Mouse (Mus musculus) cerebellum, adult 2 months (tissue): ENCODE measurements around the gene Syne1. TPM values are rescaled to one million over a fixed set of nuclear protein-coding genes. Genes with fewer than 3 reads are reported as not detected.

Source experiments
- DNase-seq, 2 experiments: peaks; one replicate each; pipeline ENCODE4 v3.0.0; 2021
- H3K27ac ChIP-seq: fragments of 200-500 bp; 2 replicates; pipeline ENCODE4 v1.5.1; 2012; ENCODE audit warnings: low read length, control low read depth, inconsistent platforms; ENCODE audit not compliant: insufficient read depth
- H3K27me3 ChIP-seq: fragments of 200-500 bp; 2 replicates; pipeline ENCODE4 v1.6.1; 2012; ENCODE audit warnings: inconsistent platforms, mild to moderate bottlenecking, low read length, moderate library complexity; ENCODE audit not compliant: control insufficient read depth, insufficient read depth
- H3K4me1 ChIP-seq: fragments of 200-500 bp; 2 replicates; pipeline ENCODE4 v1.6.1; 2011; ENCODE audit warnings: low read length; ENCODE audit not compliant: control insufficient read depth, insufficient read depth
- H3K4me3 ChIP-seq: fragments of 200-500 bp; replicated peaks from 2 replicates; pipeline ENCODE3; 2011; ENCODE audit warnings: mild to moderate bottlenecking, low read depth, low read length, control low read depth; ENCODE audit not compliant: insufficient read depth
- CTCF ChIP-seq: fragments of 200-500 bp; IDR thresholded peaks from 2 replicates; pipeline ENCODE4 v1.5.1; 2011; ENCODE audit warnings: low read depth, mild to moderate bottlenecking, control low read depth, low read length, moderate library complexity, borderline replicate concordance; ENCODE audit not compliant: insufficient read depth
- POLR2A ChIP-seq: fragments of 200-500 bp; IDR thresholded peaks from 2 replicates; pipeline ENCODE4 v1.6.1; 2011; ENCODE audit warnings: low read length, control low read depth, borderline replicate concordance; ENCODE audit not compliant: insufficient read depth
- WGBS: fragments of 180-500 bp; shearing (Covaris S2); methylation state at CpG from one replicate; pipeline ENCODE4 v1.1.7; 2018; 5-methylcytosine and 5-hydroxymethylcytosine counted together
- polyA plus RNA-seq: library from polyadenylated mRNA; depleted of rRNA; stranded (reverse); fragments of >200 nt; gene quantifications from 2 replicates; pipeline ENCODE4 v1.2.3, GENCODE M21; 2012

Gene Syne1
- polyA plus RNA-seq, 1 experiment: 295 TPM

GRCm38 (mm10) chr10:5190756-5191155, 360.5 kb downstream of the Syne1 start:
- Histone ChIP-seq H3K4me3 (no peak overlapping the region), H3K27me3 (no peaks in the 10 kb centered on the region), H3K27ac (peak overlapping the region; percentile 81; the same call in 1 of the 2 replicates), H3K4me1 (peaks cover 27% of the 10 kb centered on the region)
- WGBS: 60% methylated on average over 4 of the region's 4 CpGs
- TF ChIP-seq CTCF (no peak), POLR2A (no peak)
- DNase-seq: peak in 1 of 2 experiments; percentile 42

- H3K27me3 ChIP-seq: no peaks in the 10 kb centered on the region
- no peak overlapping the region for H3K27ac ChIP-seq
- H3K4me1 ChIP-seq: peaks cover 29% of the 10 kb centered on the region
- no peak overlapping the region for H3K4me3 ChIP-seq
- no peak for TF ChIP-seq POLR2A
- no peak for TF ChIP-seq CTCF
- no peak for DNase-seq
Measured at GRCm38 (mm10) chr10:5188890-5189289, 362.4 kb downstream of the Syne1 start.

GRCm38 (mm10) chr10:5185156-5186083, 365.9 kb downstream of the Syne1 start:
- 42% methylated on average over 19 of the region's 19 CpGs for WGBS
- peaks cover 27% of the 10 kb centered on the region for H3K4me1 ChIP-seq
- H3K27me3 ChIP-seq: no peaks in the 10 kb centered on the region
- peak; percentile 76 to 91 for DNase-seq
- H3K4me3 ChIP-seq: no peak overlapping the region
- TF ChIP-seq CTCF: no peak
- peak overlapping the region; percentile 90 for H3K27ac ChIP-seq

- Histone ChIP-seq H3K4me3 (no peak overlapping the region), H3K27me3 (no peaks in the 10 kb centered on the region), H3K4me1 (peaks cover 19% of the 10 kb centered on the region), H3K27ac (peak overlapping the region; percentile 50)
- DNase-seq: peak; percentile 67 to 77
- 29% methylated on average over 4 of the region's 4 CpGs for WGBS
- TF ChIP-seq POLR2A (no peak), CTCF (no peak)
Measured at GRCm38 (mm10) chr10:5181771-5182176, 369.5 kb downstream of the Syne1 start.

GRCm38 (mm10) chr10:5179891-5180290, 371.4 kb downstream of the Syne1 start:
- Histone ChIP-seq H3K4me1 (peaks cover 23% of the 10 kb centered on the region), H3K4me3 (no peak overlapping the region), H3K27ac (no peak overlapping the region), H3K27me3 (no peaks in the 10 kb centered on the region)
- DNase-seq: no peak
- 83% methylated on average over 3 of the region's 3 CpGs for WGBS
- TF ChIP-seq CTCF (no peak), POLR2A (no peak)

GRCm38 (mm10) chr10:5177446-5178015, 373.8 kb downstream of the Syne1 start:
- H3K27ac ChIP-seq: peak overlapping the region; percentile 61
- H3K4me1 ChIP-seq: peaks cover 20% of the 10 kb centered on the region
- no peak for DNase-seq
- H3K4me3 ChIP-seq: no peak overlapping the region
- TF ChIP-seq POLR2A (no peak), CTCF (no peak)
- H3K27me3 ChIP-seq: no peaks in the 10 kb centered on the region
- 37% methylated on average over 9 of the region's 9 CpGs for WGBS

GRCm38 (mm10) chr10:5176371-5176770, 374.9 kb downstream of the Syne1 start:
- no peak for TF ChIP-seq CTCF
- TF ChIP-seq POLR2A: no peak
- Histone ChIP-seq H3K4me1 (peaks cover 14% of the 10 kb centered on the region), H3K27me3 (no peaks in the 10 kb centered on the region), H3K27ac (peak overlapping the region; percentile 46; the same call in 1 of the 2 replicates), H3K4me3 (no peak overlapping the region)
- DNase-seq: no peak
- WGBS: 23% methylated on average over 2 of the region's 2 CpGs

GRCm38 (mm10) chr10:5170425-5170824, 380.9 kb downstream of the Syne1 start:
- H3K4me3 ChIP-seq: no peak overlapping the region
- peaks cover 25% of the 10 kb centered on the region for H3K4me1 ChIP-seq
- WGBS: 60% methylated on average over 1 of the region's 1 CpGs
- DNase-seq: no peak
- no peaks in the 10 kb centered on the region for H3K27me3 ChIP-seq
- TF ChIP-seq POLR2A (no peak), CTCF (peak; percentile 35; the same call in 1 of the 2 replicates)
- no peak overlapping the region for H3K27ac ChIP-seq
